Mouse (Mus musculus): ENCODE measurements at regions not wholly inside any gene's neighbourhood (a gene's known extent, or its start where the extent isn't known, plus 50 kb on each side); places are given as distances from the start of the nearest gene placed in this dataset.
A peak's percentile ranks its signal among the peaks of the same experiment; 100 is the strongest.

- H3K27me3 ChIP-seq (ENCODE audit: control insufficient read depth, insufficient read depth, low read length), result no peaks in the 10 kb centered on the region
- WGBS, result 74% methylated on average over 11 of the region's 11 CpGs
- no peak for DNase-seq
Observed at GRCm38 (mm10) chr13:112050892-112051291, 237.4 kb upstream of the Ankrd55 start.

GRCm38 (mm10) chr13:112052011-112052410 is 236.2 kb upstream of the Ankrd55 start:
- no peak for DNase-seq
- 88% methylated on average over 3 of the region's 3 CpGs for WGBS
- Histone ChIP-seq H3K4me3 (replicated peaks; ENCODE audit: insufficient read depth, low read depth, low read length) (no peak overlapping the region), H3K4me1 (ENCODE audit: control insufficient read depth, insufficient read depth, low read length) (no peaks in the 10 kb centered on the region), H3K27me3 (ENCODE audit: control insufficient read depth, insufficient read depth, low read length) (no peaks in the 10 kb centered on the region), H3K27ac (ENCODE audit: insufficient read depth, low read length) (no peak overlapping the region)
- no peak for TF ChIP-seq CTCF (IDR thresholded peaks at IDR 0.05; ENCODE audit: borderline replicate concordance, insufficient read depth, low read depth, low read length)
- TF ChIP-seq POLR2A (IDR thresholded peaks at IDR 0.05; ENCODE audit: borderline replicate concordance, insufficient read depth, low read length), result no peak

More at GRCm38 (mm10) chr13:112050892-112051291, 237.4 kb upstream of the Ankrd55 start:
- Histone ChIP-seq H3K4me1 (ENCODE audit: control insufficient read depth, insufficient read depth, low read length) (peaks cover 4% of the 10 kb centered on the region), H3K4me3 (replicated peaks; ENCODE audit: insufficient read depth, low read depth, low read length) (no peak overlapping the region), H3K27ac (ENCODE audit: insufficient read depth, low read length) (no peak overlapping the region)
- TF ChIP-seq CTCF (IDR thresholded peaks at IDR 0.05; ENCODE audit: borderline replicate concordance, insufficient read depth, low read depth, low read length) (no peak), POLR2A (IDR thresholded peaks at IDR 0.05; ENCODE audit: borderline replicate concordance, insufficient read depth, low read length) (no peak)

GRCm38 (mm10) chr13:112052456-112052855 is 235.8 kb upstream of the Ankrd55 start:
- no peaks in the 10 kb centered on the region for H3K4me1 ChIP-seq (ENCODE audit: control insufficient read depth, insufficient read depth, low read length)
- H3K27me3 ChIP-seq (ENCODE audit: control insufficient read depth, insufficient read depth, low read length), result no peaks in the 10 kb centered on the region
- TF ChIP-seq POLR2A (IDR thresholded peaks at IDR 0.05; ENCODE audit: borderline replicate concordance, insufficient read depth, low read length) (no peak), CTCF (IDR thresholded peaks at IDR 0.05; ENCODE audit: borderline replicate concordance, insufficient read depth, low read depth, low read length) (no peak)
- 83% methylated on average over 3 of the region's 3 CpGs for WGBS
- H3K27ac ChIP-seq (ENCODE audit: insufficient read depth, low read length), result no peak overlapping the region
- DNase-seq, result no peak
- no peak overlapping the region for H3K4me3 ChIP-seq (replicated peaks; ENCODE audit: insufficient read depth, low read depth, low read length)

GRCm38 (mm10) chr13:112054879-112055371 is 233.3 kb upstream of the Ankrd55 start:
- no peak for DNase-seq
- TF ChIP-seq CTCF (IDR thresholded peaks at IDR 0.05; ENCODE audit: borderline replicate concordance, insufficient read depth, low read depth, low read length) (no peak), POLR2A (IDR thresholded peaks at IDR 0.05; ENCODE audit: borderline replicate concordance, insufficient read depth, low read length) (no peak)
- no peak overlapping the region for H3K4me3 ChIP-seq (replicated peaks; ENCODE audit: insufficient read depth, low read depth, low read length)
- no peaks in the 10 kb centered on the region for H3K4me1 ChIP-seq (ENCODE audit: control insufficient read depth, insufficient read depth, low read length)
- no peaks in the 10 kb centered on the region for H3K27me3 ChIP-seq (ENCODE audit: control insufficient read depth, insufficient read depth, low read length)
- 92% methylated on average over 6 of the region's 6 CpGs for WGBS
- H3K27ac ChIP-seq (ENCODE audit: insufficient read depth, low read length), result no peak overlapping the region

- Histone ChIP-seq H3K27me3 (ENCODE audit: control insufficient read depth, insufficient read depth, low read length) (no peaks in the 10 kb centered on the region), H3K4me1 (ENCODE audit: control insufficient read depth, insufficient read depth, low read length) (no peaks in the 10 kb centered on the region), H3K4me3 (replicated peaks; ENCODE audit: insufficient read depth, low read depth, low read length) (peak overlapping the region; percentile 30), H3K27ac (ENCODE audit: insufficient read depth, low read length) (no peak overlapping the region)
- peak; percentile 55 to 60 for DNase-seq
- 9% methylated on average over 11 of the region's 11 CpGs for WGBS
- TF ChIP-seq POLR2A (IDR thresholded peaks at IDR 0.05; ENCODE audit: borderline replicate concordance, insufficient read depth, low read length) (no peak), CTCF (IDR thresholded peaks at IDR 0.05; ENCODE audit: borderline replicate concordance, insufficient read depth, low read depth, low read length) (no peak)
Observed at GRCm38 (mm10) chr13:112058218-112058617, 230.0 kb upstream of the Ankrd55 start.

GRCm38 (mm10) chr13:112058771-112059170 is 229.5 kb upstream of the Ankrd55 start:
- Histone ChIP-seq H3K27ac (ENCODE audit: insufficient read depth, low read length) (no peak overlapping the region), H3K4me1 (ENCODE audit: control insufficient read depth, insufficient read depth, low read length) (no peaks in the 10 kb centered on the region), H3K4me3 (replicated peaks; ENCODE audit: insufficient read depth, low read depth, low read length) (no peak overlapping the region), H3K27me3 (ENCODE audit: control insufficient read depth, insufficient read depth, low read length) (no peaks in the 10 kb centered on the region)
- WGBS, result 80% methylated on average over 6 of the region's 6 CpGs
- TF ChIP-seq CTCF (IDR thresholded peaks at IDR 0.05; ENCODE audit: borderline replicate concordance, insufficient read depth, low read depth, low read length), result no peak
- no peak for TF ChIP-seq POLR2A (IDR thresholded peaks at IDR 0.05; ENCODE audit: borderline replicate concordance, insufficient read depth, low read length)
- DNase-seq, result no peak

GRCm38 (mm10) chr13:112062024-112062423 is 226.2 kb upstream of the Ankrd55 start:
- H3K27ac ChIP-seq (ENCODE audit: insufficient read depth, low read length), result no peak overlapping the region
- no peaks in the 10 kb centered on the region for H3K4me1 ChIP-seq (ENCODE audit: control insufficient read depth, insufficient read depth, low read length)
- 94% methylated on average over 8 of the region's 8 CpGs for WGBS
- no peak for DNase-seq
- TF ChIP-seq POLR2A (IDR thresholded peaks at IDR 0.05; ENCODE audit: borderline replicate concordance, insufficient read depth, low read length) (no peak), CTCF (IDR thresholded peaks at IDR 0.05; ENCODE audit: borderline replicate concordance, insufficient read depth, low read depth, low read length) (no peak)
- H3K4me3 ChIP-seq (replicated peaks; ENCODE audit: insufficient read depth, low read depth, low read length), result no peak overlapping the region
- H3K27me3 ChIP-seq (ENCODE audit: control insufficient read depth, insufficient read depth, low read length), result no peaks in the 10 kb centered on the region

GRCm38 (mm10) chr13:112063409-112064111 is 224.7 kb upstream of the Ankrd55 start:
- H3K27ac ChIP-seq (ENCODE audit: insufficient read depth, low read length), result no peak overlapping the region
- no peak overlapping the region for H3K4me3 ChIP-seq (replicated peaks; ENCODE audit: insufficient read depth, low read depth, low read length)
- no peaks in the 10 kb centered on the region for H3K4me1 ChIP-seq (ENCODE audit: control insufficient read depth, insufficient read depth, low read length)
- no peak for DNase-seq
- TF ChIP-seq CTCF (IDR thresholded peaks at IDR 0.05; ENCODE audit: borderline replicate concordance, insufficient read depth, low read depth, low read length) (no peak), POLR2A (IDR thresholded peaks at IDR 0.05; ENCODE audit: borderline replicate concordance, insufficient read depth, low read length) (no peak)
- WGBS, result 82% methylated on average over 11 of the region's 11 CpGs
- no peaks in the 10 kb centered on the region for H3K27me3 ChIP-seq (ENCODE audit: control insufficient read depth, insufficient read depth, low read length)

Measured in cerebellum, adult 2 months (tissue).